Mouse (Mus musculus): ENCODE measurements around the gene Krt24.

DNA sequence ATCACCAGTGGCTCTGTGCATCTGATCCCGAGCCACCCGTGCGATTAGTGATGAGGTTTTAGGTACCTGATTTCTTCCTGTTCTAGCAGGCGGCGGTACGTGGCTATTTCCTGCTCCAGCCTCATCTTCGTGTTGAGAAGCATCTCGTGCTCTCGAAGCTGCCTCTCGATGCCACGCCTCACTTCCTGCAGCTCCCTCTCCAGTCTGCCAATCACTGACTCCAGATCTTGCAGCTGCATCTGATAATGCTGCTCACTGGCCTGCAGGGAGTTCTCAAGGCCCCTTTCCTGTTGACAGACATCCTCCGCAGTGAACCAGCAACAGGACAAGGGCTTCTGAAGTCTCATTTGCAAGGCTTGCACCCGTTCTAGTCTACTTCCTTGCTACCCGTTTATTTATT lies 46.6 kb downstream of the Krt24 start:
- no peak for TF ChIP-seq CTCF (IDR thresholded peaks at IDR 0.05; ENCODE audit: control insufficient read depth, insufficient read depth, insufficient replicate concordance, low read depth, low read length)
- no peak for TF ChIP-seq POLR2A (IDR thresholded peaks at IDR 0.05; ENCODE audit: control insufficient read depth, low read depth, low read length)
